ENCODE assay signal across 23 mouse cellular contexts in the genomic region with DNA sequence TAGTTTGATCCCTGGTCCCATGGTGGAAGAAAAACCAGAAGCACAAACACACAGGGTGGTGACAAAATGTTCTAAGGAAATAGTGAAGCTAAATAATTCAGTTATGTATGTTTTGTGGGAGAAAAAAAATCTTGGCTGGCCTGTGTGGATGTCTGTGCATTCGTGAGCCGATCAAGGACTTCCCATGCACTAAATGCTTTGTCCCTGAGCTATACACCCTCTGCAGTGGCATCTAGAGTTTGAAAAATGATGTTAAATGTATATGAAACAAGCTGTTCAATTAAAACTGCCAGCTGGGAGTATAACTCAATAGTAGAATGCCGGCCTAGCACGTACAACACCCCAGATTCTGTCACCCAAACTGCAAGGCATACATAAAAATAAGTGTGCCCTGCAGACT. TPM values are rescaled to one million over a fixed set of nuclear protein-coding genes. Genes with fewer than 3 reads are reported as not detected.
DNase-seq lines count a peak whose midpoint lies in the region; ATAC-seq and TF ChIP-seq lines count a peak whose summit lies in the region.
"Had no signal": no experiment of that assay in that cellular context is flagged by ENCODE, and none has a peak within 500 bp of the region (broad histone marks: within the 10 kb centered on the region; RNA-seq: fewer than 3 reads in every experiment).

No protein-coding gene starts in this region.

- H3K36me3 ChIP-seq in limb, embryonic 11.5 days (ENCODE audit: control insufficient read depth, insufficient read depth, low read length) = 0 out of 2 replicates have a peak, but pooled peaks cover 2% of the 10 kb centered on the region
- peaks cover 15% of the 10 kb centered on the region for H3K36me3 ChIP-seq in limb, embryonic 10.5 days
- peaks cover 20% of the 10 kb centered on the region for H3K36me3 ChIP-seq in E14TG2a.4 (ENCODE audit: insufficient read depth, low read length)
- peaks cover 10% of the 10 kb centered on the region for H3K36me3 ChIP-seq in stomach, postnatal 0 days (ENCODE audit: control insufficient read depth, insufficient read depth, low read length)

- no peak overlapping the region for H3K4me3 ChIP-seq in limb, embryonic 11.5 days (ENCODE audit: low read depth, low read length)
- no peak overlapping the region for H3K4me3 ChIP-seq in limb, embryonic 10.5 days
- H3K4me3 ChIP-seq in E14TG2a.4 (replicated peaks; ENCODE audit: low read length) = 0 out of 2 replicates have a peak overlapping the region, but pooled peaks have one; percentile 8
- H3K4me3 ChIP-seq in stomach, postnatal 0 days (ENCODE audit: low read depth, low read length) = no peak overlapping the region
- H3K4me3 ChIP-seq: embryonic facial prominence, embryonic 15.5 days; erythroblast, embryonic 14.5 days; forebrain, embryonic 10.5 days; heart, embryonic 10.5 days had no signal

- H3K9ac ChIP-seq in limb, embryonic 11.5 days (ENCODE audit: low read length) = no peak overlapping the region
- H3K9ac ChIP-seq in stomach, postnatal 0 days (ENCODE audit: low read length) = no peak overlapping the region
- H3K9ac ChIP-seq: embryonic facial prominence, embryonic 15.5 days had no signal

- ATAC-seq in frontal cortex, adult (ENCODE audit: low TSS enrichment) = peak; percentile 39
- no peak for ATAC-seq in limb, embryonic 11.5 days (ENCODE audit: insufficient number of reproducible peaks, low FRiP score, low TSS enrichment, low read depth)
- 0 out of 2 replicates have a peak, but pooled peaks have one; percentile 6 for ATAC-seq in stomach, postnatal 0 days (ENCODE audit: low FRiP score, low TSS enrichment)
- ATAC-seq in megakaryocyte progenitor cell, adult 5-6 weeks (replicated peaks; ENCODE audit: poor library complexity) = no peak
- ATAC-seq: forebrain, embryonic 16.5 days; hindbrain, postnatal 0 days had no signal

- H3K9me3 ChIP-seq in limb, embryonic 11.5 days (ENCODE audit: control insufficient read depth, low read length) = no peaks in the 10 kb centered on the region
- no peaks in the 10 kb centered on the region for H3K9me3 ChIP-seq in limb, embryonic 10.5 days (replicated peaks)
- H3K9me3 ChIP-seq in E14TG2a.4 (ENCODE audit: low read length) = no peaks in the 10 kb centered on the region
- H3K9me3 ChIP-seq in stomach, postnatal 0 days (ENCODE audit: control insufficient read depth, low read length) = no peaks in the 10 kb centered on the region
- H3K9me3 ChIP-seq: embryonic facial prominence, embryonic 15.5 days; forebrain, embryonic 10.5 days; heart, embryonic 10.5 days had no signal

- no peak for TF ChIP-seq EP300 in stomach, postnatal 0 days (optimal IDR thresholded peaks at IDR 0.05)

- TF ChIP-seq CTCF in E14TG2a.4 (conservative IDR thresholded peaks at IDR 0.05; ENCODE audit: low read length) = no peak
- no peak for TF ChIP-seq CTCF in stomach, postnatal 0 days (IDR thresholded peaks at IDR 0.05; ENCODE audit: low read depth)

- no peaks in the 10 kb centered on the region for H3K4me1 ChIP-seq in limb, embryonic 11.5 days (ENCODE audit: control insufficient read depth, insufficient read depth, low read length)
- H3K4me1 ChIP-seq in limb, embryonic 10.5 days = no peaks in the 10 kb centered on the region
- peaks cover 76% of the 10 kb centered on the region for H3K4me1 ChIP-seq in E14TG2a.4 (replicated peaks; ENCODE audit: low read depth, low read length)
- H3K4me1 ChIP-seq in stomach, postnatal 0 days (replicated peaks; ENCODE audit: control insufficient read depth, insufficient read depth) = no peaks in the 10 kb centered on the region
- H3K4me1 ChIP-seq: embryonic facial prominence, embryonic 15.5 days; forebrain, embryonic 10.5 days had no signal

- no peak for DNase-seq in frontal cortex, adult 2 months (ENCODE audit: extremely low spot score in 1 of 2, low spot score in 1 of 2)
- peak; percentile 12 for DNase-seq in limb, embryonic 11.5 days (ENCODE audit: low spot score)
- no peak for DNase-seq in limb, embryonic 10.5 days (ENCODE audit: low spot score)
- DNase-seq in stomach, postnatal 0 days (ENCODE audit: low spot score) = no peak
- DNase-seq: adrenal gland, postnatal 10 days; cerebellum, adult 11 months; cerebellum, adult 8-10 months; cerebellum, postnatal 14 days; embryo, embryonic 11 days; gastrocnemius, postnatal 36 days; heart, adult 18-20 months; heart, postnatal 10 days had no signal

- H3K27me3 ChIP-seq in limb, embryonic 11.5 days (ENCODE audit: control insufficient read depth, insufficient read depth, low read length) = no peaks in the 10 kb centered on the region
- H3K27me3 ChIP-seq in limb, embryonic 10.5 days (ENCODE audit: low read depth, poor library complexity, severe bottlenecking) = no peaks in the 10 kb centered on the region
- no peaks in the 10 kb centered on the region for H3K27me3 ChIP-seq in E14TG2a.4 (ENCODE audit: insufficient read depth, low read length)
- H3K27me3 ChIP-seq in stomach, postnatal 0 days (ENCODE audit: control insufficient read depth, insufficient read depth, low read length) = no peaks in the 10 kb centered on the region
- H3K27me3 ChIP-seq: CH12.LX; embryonic facial prominence, embryonic 15.5 days had no signal

- H3K4me2 ChIP-seq in limb, embryonic 11.5 days (ENCODE audit: low read depth, severe bottlenecking) = no peak overlapping the region
- H3K4me2 ChIP-seq in stomach, postnatal 0 days (replicated peaks; ENCODE audit: low read depth) = no peak overlapping the region
- H3K4me2 ChIP-seq: embryonic facial prominence, embryonic 15.5 days had no signal

- H3K27ac ChIP-seq in limb, embryonic 11.5 days (replicated peaks; ENCODE audit: low read depth, low read length) = no peak overlapping the region
- H3K27ac ChIP-seq in limb, embryonic 10.5 days = no peak overlapping the region
- no peak overlapping the region for H3K27ac ChIP-seq in stomach, postnatal 0 days (replicated peaks)
- H3K27ac ChIP-seq: embryonic facial prominence, embryonic 15.5 days; forebrain, embryonic 10.5 days; heart, embryonic 10.5 days; hindbrain, postnatal 0 days had no signal

- 93% methylated on average over 4 of the region's 4 CpGs for WGBS in limb, embryonic 11.5 days
- 94% methylated on average over 4 of the region's 4 CpGs for WGBS in limb, embryonic 10.5 days
- WGBS in stomach, postnatal 0 days = 74% methylated on average over 4 of the region's 4 CpGs

RNA-seq across cellular contexts. Expression of a gene that starts 48.1 kb away (rescaled TPM):
- polyA plus RNA-seq in frontal cortex, adult 2 months (2012; rRNA removed) = 2.8 and 3.9 TPM in 2 replicates
- 4.9 TPM in 2 replicates for polyA plus RNA-seq in limb, embryonic 11.5 days (2014; fragmentation: Nextera tagmentation; extraction: Ambion mirVana)
- polyA plus RNA-seq in limb, embryonic 10.5 days (2016; fragmentation: Nextera tagmentation; extraction: Ambion mirVana) = 4.0 and 4.3 TPM in 2 replicates
- polyA plus RNA-seq in stomach, postnatal 0 days (2015; fragmentation: Nextera tagmentation; extraction: Ambion mirVana) = 14.7 and 18.5 TPM in 2 replicates
- total RNA-seq in megakaryocyte progenitor cell, adult 5-6 weeks (2015) = 0.54 and 0.64 TPM in 2 replicates
- 0.17 TPM in 1 of 2 replicates, not detected in the other for total RNA-seq in megakaryocyte progenitor cell, adult 5-6 weeks (2017)
- total RNA-seq: CH12.LX; common myeloid progenitor, adult 5-6 weeks had no signal

Comparison
In these comparisons a context has a peak if more than half of its experiments do, and no peak if none do; other contexts are left out.
1. ATAC-seq: peak in frontal cortex, adult (single experiment) and stomach, postnatal 0 days (single experiment); none in limb, embryonic 11.5 days (single experiment) and megakaryocyte progenitor cell, adult 5-6 weeks (single experiment).